Mouse (Mus musculus): Measurements from ENCODE around the gene Snai1. TPM values are rescaled to one million over a fixed set of nuclear protein-coding genes. Genes with fewer than 3 reads are reported as not detected.

Snai1 gene
- not detected for polyA plus RNA-seq (2014; fragmentation: Illumina TruSeq; extraction: RNeasy Lipid Tissue Mini Kit (QIAGEN cat#74804); ENCODE audit: low read depth, low replicate concordance)

GRCm38 (mm10) chr2:167537476-167538297, at the start of gene Snai1:
TSS of gene Snai1 (plus strand) at chr2:167538195.

GRCm38 (mm10) chr2:167491757-167492708, 46.0 kb upstream of the Snai1 start, which contains the start of gene Rnf114:
TSS of gene Rnf114 (plus strand) at chr2:167492645.

GRCm38 (mm10) chr2:167492713-167493636, 45.0 kb upstream of the Snai1 start, which contains the start of gene Spata2:
TSS of gene Spata2 (minus strand) at chr2:167492887.

Other genes starting within 250 kb of the Snai1 start
- 7.5 TPM for gene B4galt5, start 189.0 kb upstream of the Snai1 start, polyA plus RNA-seq (2014; fragmentation: Illumina TruSeq; extraction: RNeasy Lipid Tissue Mini Kit (QIAGEN cat#74804); ENCODE audit: low read depth, low replicate concordance)
- 92.9 TPM for gene Slc9a8, start 116.5 kb upstream of the Snai1 start, polyA plus RNA-seq (2014; fragmentation: Illumina TruSeq; extraction: RNeasy Lipid Tissue Mini Kit (QIAGEN cat#74804); ENCODE audit: low read depth, low replicate concordance)
- 18.6 TPM for gene Rnf114, start 45.5 kb upstream of the Snai1 start, polyA plus RNA-seq (2014; fragmentation: Illumina TruSeq; extraction: RNeasy Lipid Tissue Mini Kit (QIAGEN cat#74804); ENCODE audit: low read depth, low replicate concordance)
- gene Spata2, start 45.3 kb upstream of the Snai1 start, polyA plus RNA-seq (2014; fragmentation: Illumina TruSeq; extraction: RNeasy Lipid Tissue Mini Kit (QIAGEN cat#74804); ENCODE audit: low read depth, low replicate concordance) = 3.4 TPM
- 68.7 TPM for gene Ube2v1, start 93.9 kb downstream of the Snai1 start, polyA plus RNA-seq (2014; fragmentation: Illumina TruSeq; extraction: RNeasy Lipid Tissue Mini Kit (QIAGEN cat#74804); ENCODE audit: low read depth, low replicate concordance)
- not detected for gene Gm20431, start 123.3 kb downstream of the Snai1 start, polyA plus RNA-seq (2014; fragmentation: Illumina TruSeq; extraction: RNeasy Lipid Tissue Mini Kit (QIAGEN cat#74804); ENCODE audit: low read depth, low replicate concordance)
- gene Cebpb, start 150.7 kb downstream of the Snai1 start, polyA plus RNA-seq (2014; fragmentation: Illumina TruSeq; extraction: RNeasy Lipid Tissue Mini Kit (QIAGEN cat#74804); ENCODE audit: low read depth, low replicate concordance) = 5.0 TPM
- 39.7 TPM for gene Tmem189, start 151.6 kb downstream of the Snai1 start, polyA plus RNA-seq (2014; fragmentation: Illumina TruSeq; extraction: RNeasy Lipid Tissue Mini Kit (QIAGEN cat#74804); ENCODE audit: low read depth, low replicate concordance)

Data from kidney, adult 10 weeks (tissue).